Mouse (Mus musculus) bone marrow macrophage, adult 2 months (primary cell): ENCODE measurements around the gene Macrod2.

ENCODE experiments used
- CTCF ChIP-seq: IDR thresholded peaks from 2 replicates; pipeline ENCODE4 v1.5.1; 2012; ENCODE audit warnings: low read depth, mild to moderate bottlenecking, low read length, moderate library complexity
- POLR2A ChIP-seq: IDR thresholded peaks from 2 replicates; pipeline ENCODE4 v1.6.1; 2012; ENCODE audit warnings: mild to moderate bottlenecking, low read depth, low read length, borderline replicate concordance

DNA sequence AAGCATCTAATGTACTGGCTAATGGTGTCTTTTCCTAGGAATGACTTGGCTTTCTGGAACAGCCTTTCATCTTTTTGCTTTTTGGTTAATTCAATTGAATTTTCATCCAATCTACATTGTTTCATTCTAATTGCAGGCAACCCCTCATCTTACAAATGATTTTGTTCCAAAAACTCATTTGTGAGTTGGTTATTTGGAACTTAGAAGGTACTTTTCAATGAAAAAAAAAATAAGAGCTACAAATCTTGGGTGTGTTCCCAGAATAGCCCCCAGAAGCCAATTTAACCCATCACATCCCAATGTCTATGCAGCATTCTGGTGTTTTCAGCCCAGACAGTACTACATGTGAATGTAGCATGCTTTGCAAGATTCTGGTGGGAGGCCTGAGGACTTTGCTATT is 683.1 kb downstream of the Macrod2 start:
- no peak for TF ChIP-seq CTCF
- TF ChIP-seq POLR2A, result no peak
